Mouse (Mus musculus) stomach, postnatal 0 days (tissue): ENCODE results near the gene Pate4.

Source experiments
- CTCF ChIP-seq: IDR thresholded peaks from 2 replicates; pipeline ENCODE4 v1.5.1; 2016; ENCODE audit warnings: antibody characterized with exemption, low read depth, mild to moderate bottlenecking, moderate library complexity
- EP300 ChIP-seq: optimal IDR thresholded peaks from 2 replicates; pipeline ENCODE3; 2016; ENCODE audit warnings: antibody characterized with exemption

DNA sequence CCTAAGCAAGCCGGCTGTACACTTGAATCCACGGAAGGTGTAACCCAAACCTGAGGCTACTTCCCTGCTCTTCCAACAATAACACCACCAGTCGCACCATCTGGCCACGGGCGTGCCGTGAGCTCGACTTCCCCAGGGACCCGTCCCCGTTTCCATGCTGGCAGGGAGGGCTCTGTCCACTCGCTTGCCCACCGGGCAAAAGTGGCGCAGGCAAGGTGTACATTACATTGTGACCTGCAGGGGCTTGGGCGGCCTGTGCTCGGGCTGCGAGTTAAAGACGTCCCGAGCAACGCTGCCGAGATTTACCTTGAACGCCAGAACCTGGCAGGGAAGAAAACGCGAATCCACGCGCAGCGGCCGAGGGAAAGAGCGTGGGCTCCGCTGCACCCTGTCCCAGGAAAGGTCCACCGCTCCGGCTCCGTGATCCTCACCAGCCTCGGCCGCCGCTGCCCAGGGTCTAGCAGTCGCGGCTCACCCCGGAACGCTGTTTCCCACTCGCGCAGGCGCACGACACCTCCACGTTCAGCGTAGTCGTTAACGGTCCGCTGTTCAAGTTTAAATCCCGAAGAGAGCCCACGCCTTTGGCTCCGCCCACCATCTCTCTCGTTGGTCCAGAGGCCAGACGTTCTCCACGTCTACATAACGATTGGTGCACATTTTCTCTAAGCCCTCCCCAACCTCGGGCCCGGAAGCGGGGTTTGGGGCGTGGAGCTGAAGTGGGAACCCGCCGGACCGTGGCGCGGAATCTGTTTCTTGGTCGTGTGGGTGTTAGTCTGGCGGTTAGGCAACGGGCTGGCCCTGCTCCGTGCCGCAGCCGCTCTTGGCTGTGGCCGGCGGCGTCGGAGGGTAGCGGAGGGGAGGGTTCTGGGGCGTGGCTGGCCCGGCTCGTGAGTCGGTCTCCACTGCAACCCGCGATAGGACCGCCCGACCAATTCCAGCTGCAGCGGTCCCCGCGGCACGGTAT lies 41.9 kb downstream of the Pate4 start, which contains the start of the genes Pate2 and Hyls1:
- TF ChIP-seq CTCF (peak; percentile 47), EP300 (no peak)
